Comparison of ENCODE assay signal across 27 mouse cellular contexts in genomic region chrX:50918754-50919153, GRCm38 (mm10). TPM values are rescaled to one million over a fixed set of nuclear protein-coding genes. Genes with fewer than 3 reads are reported as not detected.
DNase-seq lines count a peak whose midpoint lies in the region; ATAC-seq lines count a peak whose summit lies in the region.
"Had no signal": no experiment of that assay in that cellular context is flagged by ENCODE, and none has a peak within 500 bp of the region (broad histone marks: within the 10 kb centered on the region; RNA-seq: fewer than 3 reads in every experiment).

No protein-coding gene starts in this region.

- H3K4me1 ChIP-seq in embryonic facial prominence, embryonic 14.5 days (ENCODE audit: control insufficient read depth, insufficient read depth, low read length): no peaks in the 10 kb centered on the region
- H3K4me1 ChIP-seq in forebrain, embryonic 13.5 days: no peaks in the 10 kb centered on the region
- H3K4me1 ChIP-seq: embryonic facial prominence, embryonic 12.5 days; forebrain, embryonic 12.5 days; heart, embryonic 12.5 days; heart, embryonic 15.5 days; hindbrain, embryonic 10.5 days; hindbrain, embryonic 13.5 days; intestine, embryonic 15.5 days had no signal

- no peak overlapping the region for H3K27ac ChIP-seq in embryonic facial prominence, embryonic 14.5 days (replicated peaks; ENCODE audit: low read depth, low read length)
- H3K27ac ChIP-seq in forebrain, embryonic 13.5 days: no peak overlapping the region
- H3K27ac ChIP-seq: embryonic facial prominence, embryonic 12.5 days; forebrain, embryonic 12.5 days; heart, embryonic 15.5 days; hindbrain, embryonic 10.5 days; hindbrain, embryonic 13.5 days; intestine, embryonic 15.5 days had no signal

- no peaks in the 10 kb centered on the region for H3K36me3 ChIP-seq in embryonic facial prominence, embryonic 14.5 days (ENCODE audit: control insufficient read depth, insufficient read depth, low read length)
- H3K36me3 ChIP-seq in forebrain, embryonic 13.5 days (ENCODE audit: poor library complexity, severe bottlenecking): no peaks in the 10 kb centered on the region
- H3K36me3 ChIP-seq: embryonic facial prominence, embryonic 12.5 days; forebrain, embryonic 12.5 days; heart, embryonic 12.5 days; heart, embryonic 15.5 days; hindbrain, embryonic 10.5 days; hindbrain, embryonic 13.5 days; intestine, embryonic 15.5 days had no signal

- no peaks in the 10 kb centered on the region for H3K27me3 ChIP-seq in embryonic facial prominence, embryonic 14.5 days (replicated peaks; ENCODE audit: control insufficient read depth, insufficient read depth, low read length)
- no peaks in the 10 kb centered on the region for H3K27me3 ChIP-seq in forebrain, embryonic 13.5 days
- H3K27me3 ChIP-seq: embryonic facial prominence, embryonic 12.5 days; forebrain, embryonic 12.5 days; heart, embryonic 12.5 days; heart, embryonic 15.5 days; hindbrain, embryonic 13.5 days; intestine, embryonic 15.5 days had no signal

- ATAC-seq in frontal cortex, adult (ENCODE audit: low TSS enrichment): peak; percentile 70
- ATAC-seq in embryonic facial prominence, embryonic 14.5 days (ENCODE audit: low read depth): no peak
- ATAC-seq in forebrain, embryonic 13.5 days: no peak
- ATAC-seq: CD4-positive, CD25-positive, alpha-beta regulatory T cell, adult 4 months; forebrain, embryonic 16.5 days; hindbrain, embryonic 16.5 days; intestine, embryonic 15.5 days had no signal

- 26% methylated on average over 3 of the region's 3 CpGs for WGBS in embryonic facial prominence, embryonic 14.5 days
- 51% methylated on average over 3 of the region's 3 CpGs for WGBS in forebrain, embryonic 13.5 days

- H3K4me2 ChIP-seq in embryonic facial prominence, embryonic 14.5 days (ENCODE audit: low read depth, low read length): no peak overlapping the region
- no peak overlapping the region for H3K4me2 ChIP-seq in forebrain, embryonic 13.5 days
- H3K4me2 ChIP-seq: embryonic facial prominence, embryonic 12.5 days; forebrain, embryonic 12.5 days; heart, embryonic 12.5 days; heart, embryonic 15.5 days; hindbrain, embryonic 13.5 days; intestine, embryonic 15.5 days had no signal

- H3K9me3 ChIP-seq in embryonic facial prominence, embryonic 14.5 days (ENCODE audit: control insufficient read depth, low read length): no peaks in the 10 kb centered on the region
- no peaks in the 10 kb centered on the region for H3K9me3 ChIP-seq in forebrain, embryonic 13.5 days (replicated peaks)
- H3K9me3 ChIP-seq: embryonic facial prominence, embryonic 12.5 days; forebrain, embryonic 12.5 days; heart, embryonic 12.5 days; heart, embryonic 15.5 days; hindbrain, embryonic 10.5 days; hindbrain, embryonic 13.5 days; intestine, embryonic 15.5 days had no signal

- H3K9ac ChIP-seq in embryonic facial prominence, embryonic 14.5 days (ENCODE audit: low read depth, low read length): no peak overlapping the region
- H3K9ac ChIP-seq in forebrain, embryonic 13.5 days: no peak overlapping the region
- H3K9ac ChIP-seq: embryonic facial prominence, embryonic 12.5 days; forebrain, embryonic 12.5 days; heart, embryonic 12.5 days; heart, embryonic 15.5 days; hindbrain, embryonic 13.5 days; intestine, embryonic 15.5 days had no signal

- DNase-seq in frontal cortex, postnatal 14 days (ENCODE audit: low spot score in 2 of 2): no peak
- peak; percentile 3 for DNase-seq in lung, postnatal 36 days
- DNase-seq in lung, postnatal 4 days: no peak
- DNase-seq in embryonic facial prominence, embryonic 14.5 days (ENCODE audit: low spot score): peak; percentile 50
- DNase-seq: adrenal gland, adult 2 months; adrenal gland, postnatal 14 days; cerebellum, adult 11-12 months; cerebellum, adult 8-10 months; cerebellum, postnatal 10 days; gastrocnemius, postnatal 25 days; heart, adult 18-20 months; heart, postnatal 10 days; heart, postnatal 36 days had no signal

- H3K4me3 ChIP-seq in embryonic facial prominence, embryonic 14.5 days (ENCODE audit: low read depth, low read length): no peak overlapping the region
- H3K4me3 ChIP-seq in forebrain, embryonic 13.5 days: no peak overlapping the region
- H3K4me3 ChIP-seq: embryonic facial prominence, embryonic 12.5 days; erythroblast, embryonic 14.5 days; forebrain, embryonic 12.5 days; heart, embryonic 12.5 days; heart, embryonic 15.5 days; hindbrain, embryonic 10.5 days; hindbrain, embryonic 13.5 days; intestine, embryonic 15.5 days had no signal

RNA-seq across cellular contexts. Expression of gene Frmd7, which starts 23.8 kb away (rescaled TPM):
- 0.21 and 0.22 TPM in 2 replicates for polyA plus RNA-seq in embryonic facial prominence, embryonic 14.5 days (2014; fragmentation: Nextera tagmentation; extraction: Ambion mirVana)
- not detected in 2 replicates for polyA plus RNA-seq in forebrain, embryonic 13.5 days (2015; fragmentation: Nextera tagmentation; extraction: Ambion mirVana)
- polyA plus RNA-seq: adrenal gland, adult 2 months; C2C12; erythroblast, embryonic 14.5 days; forebrain, embryonic 12.5 days; hindbrain, embryonic 13.5 days had no signal

Comparison
In these comparisons a context has a peak if more than half of its experiments do, and no peak if none do; other contexts are left out.
1. DNase-seq: peak in lung, postnatal 36 days (single experiment) and embryonic facial prominence, embryonic 14.5 days (single experiment); none in frontal cortex, postnatal 14 days (0 of 2) and lung, postnatal 4 days (0 of 2).